Mouse (Mus musculus) liver, embryonic 14.5 days (tissue): ENCODE data around the gene Serpina3g. TPM values are rescaled to one million over a fixed set of nuclear protein-coding genes. Genes with fewer than 3 reads are reported as not detected.
A peak's percentile ranks its signal among the peaks of the same experiment; 100 is the strongest.
"Not testable (repeated sequence)": the region's sequence is repeated elsewhere in the genome, so short reads cannot be mapped to it uniquely, and the experiment has no call there.

ENCODE experiments used
- ATAC-seq: fragments of 200-750 bp; cut with Nextera tagmentation; 2 replicates; pipeline ENCODE4 v1.8.0; 2017; ENCODE audit warnings: moderate number of reproducible peaks, mild to moderate bottlenecking, moderate library complexity; ENCODE audit not compliant: insufficient read depth
- DNase-seq, 3 experiments: peaks; one replicate each; pipeline ENCODE4 v3.0.0-alpha.2; 2012 to 2013; ENCODE audit warnings: low read depth in 3 of 3, low spot score in 3 of 3
- H3K27ac ChIP-seq: fragments of 300-500 bp; sonication (generic); 2 replicates; pipeline ENCODE4 v1.5.1; 2014; ENCODE audit warnings: moderate library complexity, mild to moderate bottlenecking, control low read depth, inconsistent platforms
- H3K27me3 ChIP-seq: fragments of 300-500 bp; sonication (generic); 2 replicates; pipeline ENCODE4 v1.6.1; 2014; ENCODE audit warnings: mild to moderate bottlenecking, low read length, moderate library complexity; ENCODE audit not compliant: control insufficient read depth, insufficient read depth
- H3K36me3 ChIP-seq: fragments of 300-500 bp; sonication (generic); replicated peaks from 2 replicates; pipeline ENCODE4 v1.6.1; 2014; ENCODE audit warnings: low read depth; ENCODE audit not compliant: control insufficient read depth, insufficient read depth
- H3K4me1 ChIP-seq, 2 experiments: fragments of 200-500 bp in 1 of 2; fragments of 300-500 bp in 1 of 2; sonication (generic) in 1 of 2; replicated peaks; 2 replicates each; pipeline ENCODE4 v1.6.1; 2012 to 2014; ENCODE audit warnings: antibody characterized with exemption in 1 of 2, inconsistent platforms in 1 of 2, low read length in 1 of 2; ENCODE audit not compliant: control insufficient read depth in 2 of 2, insufficient read depth in 2 of 2
- H3K4me2 ChIP-seq: fragments of 300-500 bp; sonication (generic); 2 replicates; pipeline ENCODE4 v1.6.1; 2014; ENCODE audit warnings: low read depth, mild to moderate bottlenecking, control low read depth, moderate library complexity
- H3K4me3 ChIP-seq, 2 experiments: fragments of 200-500 bp in 1 of 2; fragments of 300-500 bp in 1 of 2; sonication (generic) in 1 of 2; 2 replicates each; pipeline ENCODE4 v1.5.1; 2012 to 2014; ENCODE audit warnings: low read depth in 2 of 2, low read length in 2 of 2, mild to moderate bottlenecking in 2 of 2, control low read depth in 1 of 2, inconsistent platforms in 1 of 2, moderate library complexity in 1 of 2; ENCODE audit not compliant: insufficient read depth in 1 of 2
- H3K9ac ChIP-seq: fragments of 300-500 bp; sonication (generic); replicated peaks from 2 replicates; pipeline ENCODE4 v1.6.1; 2014; ENCODE audit warnings: mild to moderate bottlenecking, control low read depth, moderate library complexity
- H3K9me3 ChIP-seq: fragments of 300-500 bp; sonication (generic); 2 replicates; pipeline ENCODE4 v1.6.1; 2016; ENCODE audit warnings: low read length, mixed read lengths; ENCODE audit not compliant: control insufficient read depth
- CTCF ChIP-seq: IDR thresholded peaks from 2 replicates; pipeline ENCODE4 v1.5.1; 2016; ENCODE audit warnings: antibody characterized with exemption, low read depth, control low read depth
- EP300 ChIP-seq: IDR thresholded peaks from 2 replicates; pipeline ENCODE4 v1.6.1; 2016; ENCODE audit warnings: antibody characterized with exemption, low read depth
- WGBS: fragments of 180-500 bp; shearing (Covaris S2); extraction: QIAGEN DNeasy Blood & Tissue Kit; methylation state at CpG from one replicate; pipeline ENCODE4 v1.1.7; 2014; ENCODE audit not compliant: insufficient replicate concordance; 5-methylcytosine and 5-hydroxymethylcytosine counted together
- polyA plus RNA-seq, 2 experiments: library from polyadenylated mRNA; depleted of rRNA in 1 of 2; stranded (reverse) in 1 of 2; unstranded in 1 of 2; fragments of >200 nt; fragmentation: Nextera tagmentation in 1 of 2; extraction: Ambion mirVana in 1 of 2; gene quantifications; 2 replicates each; pipeline versions ENCODE4 v1.2.1 to v1.2.3; 2012 to 2014

Serpina3g gene
- polyA plus RNA-seq, 2 experiments: 0.94 to 1.2 TPM

- 22% methylated on average over 7 of the region's 7 CpGs for WGBS
- Histone ChIP-seq H3K36me3 (no peaks in the 10 kb centered on the region), H3K27ac (no peak overlapping the region), H3K4me2 (no peak overlapping the region), H3K9ac (no peak overlapping the region), H3K4me1 (no peaks in the 10 kb centered on the region), H3K9me3 (no peaks in the 10 kb centered on the region), H3K4me3 (no peak overlapping the region), H3K27me3 (no peaks in the 10 kb centered on the region)
- ATAC-seq: no peak
- peak in 1 of 3 experiments; percentile 2 for DNase-seq
- TF ChIP-seq EP300 (no peak), CTCF (no peak)
Observed at GRCm38 (mm10) chr12:104224598-104225300, 11.3 kb upstream of the Serpina3g start.

DNA sequence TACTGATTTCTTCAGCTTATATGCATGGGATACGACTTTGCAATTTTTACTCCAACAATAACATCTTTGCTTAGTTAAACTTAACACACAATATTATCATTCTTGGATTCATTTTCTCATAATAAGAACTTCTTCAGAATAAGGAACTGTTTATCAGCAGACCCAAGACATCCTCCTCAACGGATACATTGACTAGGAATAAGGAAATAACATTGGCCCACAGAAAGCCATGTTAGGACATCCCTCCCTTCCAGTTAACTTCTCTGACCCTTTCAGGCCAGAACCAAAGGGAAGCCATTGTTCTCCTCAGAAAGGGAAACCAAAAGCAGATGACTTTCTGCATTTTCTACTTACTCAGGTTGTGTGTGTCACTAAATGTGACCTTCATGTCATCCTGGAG lies 5.3 kb upstream of the Serpina3g start:
- Histone ChIP-seq H3K4me2 (no peak overlapping the region), H3K9ac (no peak overlapping the region), H3K9me3 (no peaks in the 10 kb centered on the region), H3K27ac (no peak overlapping the region), H3K27me3 (no peaks in the 10 kb centered on the region), H3K36me3 (no peaks in the 10 kb centered on the region), H3K4me1 (no peaks in the 10 kb centered on the region), H3K4me3 (no peak overlapping the region)
- DNase-seq (no peak), ATAC-seq (no peak)
- WGBS: 37% methylated on average over 2 of the region's 2 CpGs
- no peak for TF ChIP-seq CTCF
- no peak for TF ChIP-seq EP300

- DNase-seq, H3K4me1 ChIP-seq, H3K9ac ChIP-seq, H3K27ac ChIP-seq, H3K9me3 ChIP-seq, H3K4me3 ChIP-seq, H3K4me2 ChIP-seq, H3K36me3 ChIP-seq, H3K27me3 ChIP-seq, ATAC-seq: not testable (repeated sequence)
- WGBS: 58% methylated on average over 1 of the region's 1 CpGs
Observed at GRCm38 (mm10) chr12:104238048-104238447, 2.0 kb downstream of the Serpina3g start.

DNA sequence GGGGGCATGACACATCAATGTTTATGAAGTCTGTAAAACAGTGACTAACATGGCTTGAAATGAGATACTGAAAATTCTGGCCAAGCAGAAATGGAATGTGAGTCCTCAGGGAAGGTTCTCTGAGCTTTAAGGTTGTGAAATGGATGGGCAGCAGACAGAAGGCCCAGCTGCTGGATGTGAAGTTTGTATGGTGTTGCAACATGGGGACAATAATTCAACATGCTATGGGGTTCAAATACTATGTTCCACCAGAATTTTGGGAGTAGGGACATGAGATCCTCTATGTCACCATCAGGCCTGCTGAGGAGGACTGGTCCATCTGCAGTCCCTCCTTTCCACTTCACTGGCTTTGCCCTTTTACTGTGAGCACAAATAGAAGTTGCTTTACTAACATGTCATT lies 7.3 kb downstream of the Serpina3g start:
- no peak for TF ChIP-seq CTCF
- no peak for TF ChIP-seq EP300
- H3K27ac ChIP-seq: no peak overlapping the region
- DNase-seq: no peak

DNA sequence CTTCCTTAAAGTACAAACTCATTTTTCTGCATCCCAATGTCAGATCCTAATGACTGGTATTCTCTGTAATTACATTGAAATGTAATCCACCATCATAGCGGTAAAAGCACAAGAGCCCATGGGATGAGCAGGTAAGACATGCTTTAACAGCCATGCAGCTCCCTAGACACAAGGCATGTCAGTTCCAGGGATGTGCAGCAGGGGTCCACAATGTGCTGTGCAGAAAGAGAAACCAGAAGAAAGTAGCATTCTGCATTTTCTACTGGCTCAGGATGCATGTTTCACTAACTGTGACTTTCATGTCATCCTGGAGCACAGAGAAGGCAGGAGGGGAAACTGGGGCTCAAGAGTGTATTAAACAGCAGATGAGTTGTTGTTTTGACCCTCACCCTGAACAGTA lies 9.0 kb downstream of the Serpina3g start:
- H3K9ac ChIP-seq: no peak overlapping the region
- ATAC-seq (no peak), DNase-seq (no peak)
- no peak overlapping the region for H3K27ac ChIP-seq
- H3K9me3 ChIP-seq: no peaks in the 10 kb centered on the region
- no peak for TF ChIP-seq EP300
- TF ChIP-seq CTCF: peak; percentile 28; the same call in 1 of the 2 replicates
- no peaks in the 10 kb centered on the region for H3K36me3 ChIP-seq
- WGBS: 36% methylated on average over 1 of the region's 1 CpGs
- H3K27me3 ChIP-seq: no peaks in the 10 kb centered on the region
- H3K4me3 ChIP-seq: no peak overlapping the region
- no peaks in the 10 kb centered on the region for H3K4me1 ChIP-seq
- no peak overlapping the region for H3K4me2 ChIP-seq

More for the DNA sequence above, 7.3 kb downstream of the Serpina3g start:
- no peaks in the 10 kb centered on the region for H3K36me3 ChIP-seq
- H3K9ac ChIP-seq: no peak overlapping the region
- ATAC-seq: no peak
- H3K27me3 ChIP-seq: no peaks in the 10 kb centered on the region
- no peaks in the 10 kb centered on the region for H3K4me1 ChIP-seq
- H3K4me3 ChIP-seq: no peak overlapping the region
- H3K4me2 ChIP-seq: no peak overlapping the region
- no peaks in the 10 kb centered on the region for H3K9me3 ChIP-seq
